Mouse (Mus musculus) intestine, embryonic 16.5 days (tissue): Measurements from ENCODE around the gene Slc12a7. TPM values are rescaled to one million over a fixed set of nuclear protein-coding genes. Genes with fewer than 3 reads are reported as not detected.
"Not testable (repeated sequence)": the region's sequence is repeated elsewhere in the genome, so short reads cannot be mapped to it uniquely, and the experiment has no call there.

ENCODE experiments used
- ATAC-seq: fragments of 200-750 bp; cut with Nextera tagmentation; 2 replicates; pipeline ENCODE4 v1.8.0; 2017; ENCODE audit warnings: moderate TSS enrichment, moderate library complexity
- H3K27ac ChIP-seq: fragments of 300-500 bp; sonication (generic); 2 replicates; pipeline ENCODE4 v1.5.1; 2014; ENCODE audit warnings: mild to moderate bottlenecking, low read length
- H3K27me3 ChIP-seq: fragments of 300-500 bp; sonication (generic); replicated peaks from 2 replicates; pipeline ENCODE4 v1.6.1; 2014; ENCODE audit warnings: low read length, control low read depth, mixed read lengths; ENCODE audit not compliant: control insufficient read depth, insufficient read depth
- H3K36me3 ChIP-seq: fragments of 300-500 bp; sonication (generic); 2 replicates; pipeline ENCODE4 v1.6.1; 2014; ENCODE audit warnings: low read length, control low read depth; ENCODE audit not compliant: control insufficient read depth, insufficient read depth
- H3K4me1 ChIP-seq: fragments of 300-500 bp; sonication (generic); 2 replicates; pipeline ENCODE4 v1.6.1; 2014; ENCODE audit warnings: low read length, control low read depth, mixed read lengths; ENCODE audit not compliant: control insufficient read depth, insufficient read depth
- H3K4me2 ChIP-seq: fragments of 300-500 bp; sonication (generic); 2 replicates; pipeline ENCODE4 v1.6.1; 2014; ENCODE audit warnings: low read depth, low read length, control low read depth
- H3K4me3 ChIP-seq: fragments of 300-500 bp; sonication (generic); 2 replicates; pipeline ENCODE4 v1.5.1; 2014; ENCODE audit warnings: mild to moderate bottlenecking, low read length
- H3K9ac ChIP-seq: fragments of 300-500 bp; sonication (generic); 2 replicates; pipeline ENCODE4 v1.6.1; 2014; ENCODE audit warnings: low read depth, low read length
- H3K9me3 ChIP-seq: fragments of 300-500 bp; sonication (generic); 2 replicates; pipeline ENCODE4 v1.6.1; 2016; ENCODE audit warnings: low read length, control low read depth; ENCODE audit not compliant: control insufficient read depth
- WGBS: fragments of 180-500 bp; shearing (Covaris S2); extraction: QIAGEN DNeasy Blood & Tissue Kit; methylation state at CpG from one replicate; pipeline ENCODE4 v1.1.7; 2014; 5-methylcytosine and 5-hydroxymethylcytosine counted together
- polyA plus RNA-seq: library from polyadenylated mRNA; unstranded; fragments of >200 nt; fragmentation: Nextera tagmentation; extraction: Ambion mirVana; gene quantifications from 2 replicates; pipeline ENCODE4 v1.2.1, GENCODE M21; 2015

Slc12a7 gene
- polyA plus RNA-seq, 1 experiment from 2014 or later: 28.7 TPM

- Histone ChIP-seq H3K4me2 (peak overlapping the region; percentile 14; the same call in 1 of the 2 replicates), H3K36me3 (no peaks in the 10 kb centered on the region), H3K27me3 (no peaks in the 10 kb centered on the region), H3K9ac (no peak overlapping the region), H3K4me1 (0 out of 2 replicates have a peak, but pooled peaks cover 6% of the 10 kb centered on the region), H3K27ac (peak overlapping the region; percentile 39), H3K4me3 (no peak overlapping the region), H3K9me3 (no peaks in the 10 kb centered on the region)
- WGBS: 48% methylated on average over 3 of the region's 3 CpGs
- ATAC-seq: peak; percentile 53
Observed at GRCm38 (mm10) chr13:73696529-73696928, 36.4 kb upstream of the Slc12a7 start.

GRCm38 (mm10) chr13:73699714-73700113 lies 33.2 kb upstream of the Slc12a7 start:
- Histone ChIP-seq H3K9me3 (no peaks in the 10 kb centered on the region), H3K27me3 (no peaks in the 10 kb centered on the region), H3K36me3 (no peaks in the 10 kb centered on the region), H3K9ac (peak overlapping the region; percentile 59), H3K4me2 (peak overlapping the region; percentile 27; the same call in 1 of the 2 replicates), H3K4me3 (peak overlapping the region; percentile 35), H3K27ac (peak overlapping the region; percentile 65), H3K4me1 (0 out of 2 replicates have a peak, but pooled peaks cover 6% of the 10 kb centered on the region)
- WGBS: 74% methylated on average over 6 of the region's 6 CpGs
- peak; percentile 78 for ATAC-seq

GRCm38 (mm10) chr13:73700554-73700953 lies 32.3 kb upstream of the Slc12a7 start:
- Histone ChIP-seq H3K9ac (peak overlapping the region; percentile 59), H3K9me3 (no peaks in the 10 kb centered on the region)
- 71% methylated on average over 12 of the region's 12 CpGs for WGBS

GRCm38 (mm10) chr13:73701161-73701883 lies 31.6 kb upstream of the Slc12a7 start:
- Histone ChIP-seq H3K27me3 (no peaks in the 10 kb centered on the region), H3K4me1 (0 out of 2 replicates have a peak, but pooled peaks cover 6% of the 10 kb centered on the region), H3K9me3 (no peaks in the 10 kb centered on the region), H3K36me3 (no peaks in the 10 kb centered on the region), H3K4me2 (peak overlapping the region; percentile 17), H3K27ac (peak overlapping the region; percentile 65), H3K9ac (no peak overlapping the region), H3K4me3 (no peak overlapping the region)
- ATAC-seq: no peak
- WGBS: 78% methylated on average over 9 of the region's 9 CpGs

More at GRCm38 (mm10) chr13:73700554-73700953, 32.3 kb upstream of the Slc12a7 start:
- Histone ChIP-seq H3K4me3 (peak overlapping the region; percentile 35), H3K27me3 (no peaks in the 10 kb centered on the region), H3K36me3 (no peaks in the 10 kb centered on the region), H3K4me2 (peak overlapping the region; percentile 17; the same call in 1 of the 2 replicates), H3K27ac (peak overlapping the region; percentile 65), H3K4me1 (0 out of 2 replicates have a peak, but pooled peaks cover 6% of the 10 kb centered on the region)
- ATAC-seq: peak; percentile 53

GRCm38 (mm10) chr13:73702776-73703175 lies 30.1 kb upstream of the Slc12a7 start:
- 75% methylated on average over 4 of the region's 4 CpGs for WGBS
- Histone ChIP-seq H3K4me3 (no peak overlapping the region), H3K4me2 (no peak overlapping the region), H3K27ac (no peak overlapping the region), H3K9ac (no peak overlapping the region), H3K36me3 (no peaks in the 10 kb centered on the region), H3K27me3 (no peaks in the 10 kb centered on the region), H3K4me1 (no peaks in the 10 kb centered on the region), H3K9me3 (no peaks in the 10 kb centered on the region)
- ATAC-seq: no peak

- H3K27ac ChIP-seq, H3K9ac ChIP-seq, H3K9me3 ChIP-seq, H3K4me2 ChIP-seq, H3K4me3 ChIP-seq, H3K4me1 ChIP-seq, H3K36me3 ChIP-seq, ATAC-seq, H3K27me3 ChIP-seq: not testable (repeated sequence)
- 68% methylated on average over 4 of the region's 4 CpGs for WGBS
Observed at GRCm38 (mm10) chr13:73703486-73703885, 29.4 kb upstream of the Slc12a7 start.

GRCm38 (mm10) chr13:73704694-73705325 lies 28.1 kb upstream of the Slc12a7 start, which contains the start of gene Slc6a19:
TSS of gene Slc6a19 (minus strand) at chr13:73704865.
- H3K27ac ChIP-seq: no peak within 1 kb of the TSS
- 79% methylated on average over 7 of the region's 7 CpGs for WGBS
- H3K4me3 ChIP-seq: no peak within 1 kb of the TSS
- H3K36me3 ChIP-seq: no peaks in the 10 kb centered on the region
- H3K27me3 ChIP-seq: no peaks in the 10 kb centered on the region
- no peak for ATAC-seq
- no peaks in the 10 kb centered on the region; the same call in 1 of the 2 replicates for H3K4me1 ChIP-seq
- no peaks in the 10 kb centered on the region for H3K9me3 ChIP-seq
- no peak within 1 kb of the TSS for H3K9ac ChIP-seq
- H3K4me2 ChIP-seq: no peak within 1 kb of the TSS

GRCm38 (mm10) chr13:73709491-73709890 lies 23.4 kb upstream of the Slc12a7 start:
- Histone ChIP-seq H3K27ac (no peak overlapping the region), H3K4me2 (no peak overlapping the region), H3K4me1 (no peaks in the 10 kb centered on the region; the same call in 1 of the 2 replicates), H3K36me3 (no peaks in the 10 kb centered on the region), H3K9ac (no peak overlapping the region), H3K27me3 (no peaks in the 10 kb centered on the region), H3K4me3 (no peak overlapping the region), H3K9me3 (no peaks in the 10 kb centered on the region)
- no peak for ATAC-seq
- 40% methylated on average over 6 of the region's 6 CpGs for WGBS

- Histone ChIP-seq H3K4me3 (no peak overlapping the region), H3K4me2 (no peak overlapping the region), H3K27me3 (no peaks in the 10 kb centered on the region), H3K36me3 (no peaks in the 10 kb centered on the region), H3K9me3 (no peaks in the 10 kb centered on the region), H3K4me1 (no peaks in the 10 kb centered on the region; the same call in 1 of the 2 replicates), H3K9ac (no peak overlapping the region), H3K27ac (no peak overlapping the region)
- peak; percentile 19 for ATAC-seq
- 73% methylated on average over 5 of the region's 5 CpGs for WGBS
Observed at GRCm38 (mm10) chr13:73711221-73711620, 21.7 kb upstream of the Slc12a7 start.
